Mouse (Mus musculus) MEL-GATA-1-ER (cell line): ENCODE measurements at regions not wholly inside any gene's neighbourhood (a gene's known extent, or its start where the extent isn't known, plus 50 kb on each side); places are given as distances from the start of the nearest gene placed in this dataset.

ENCODE experiments used
- DNase-seq: peaks from one replicate; pipeline ENCODE4 v3.0.0-alpha.2; 2012; ENCODE audit warnings: low read depth; ENCODE audit errors: extremely low read depth

DNA sequence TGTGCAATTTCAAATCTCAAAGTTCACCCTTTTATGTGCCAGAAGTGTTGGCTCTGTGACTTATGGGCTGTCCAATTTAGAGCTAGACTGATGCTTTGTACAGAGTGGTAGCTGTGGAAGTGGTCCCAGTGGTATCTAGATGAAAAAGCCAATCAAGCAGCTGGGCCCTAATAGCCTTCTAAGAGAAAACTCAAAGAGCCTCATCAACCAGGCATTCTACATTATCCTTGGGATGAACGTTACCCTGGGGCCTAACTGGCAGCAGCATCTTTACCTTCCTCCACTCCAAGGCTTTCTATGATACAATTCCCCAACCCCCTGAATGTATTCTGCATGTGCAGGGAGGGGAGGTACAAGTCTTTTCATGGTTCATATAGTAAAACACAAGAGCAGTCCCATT lies 140.4 kb downstream of the Gm11146 start:
- no peak for DNase-seq

DNA sequence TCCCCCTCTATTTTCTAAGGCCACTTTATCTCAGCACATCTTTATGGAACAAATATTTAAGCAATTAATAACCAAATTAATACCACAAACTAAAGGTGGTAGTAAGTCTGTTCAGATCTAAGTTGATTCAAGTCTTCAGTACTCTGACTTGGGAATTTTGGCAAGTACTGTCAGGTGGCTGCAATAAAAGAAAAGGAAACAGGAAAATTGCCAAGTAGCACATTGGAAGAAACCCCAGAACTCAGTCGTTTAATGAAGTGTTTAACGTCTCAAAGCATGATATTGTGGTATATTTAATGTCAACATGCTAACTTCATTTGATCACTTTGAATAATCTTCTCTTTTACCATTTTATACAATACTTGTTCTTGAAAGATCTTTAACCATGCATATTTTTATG lies 142.2 kb downstream of the Gm11146 start:
- no peak for DNase-seq

- no peak for DNase-seq
Measured at GRCm38 (mm10) chr16:77444647-77445046, 157.2 kb downstream of the Gm11146 start.

DNA sequence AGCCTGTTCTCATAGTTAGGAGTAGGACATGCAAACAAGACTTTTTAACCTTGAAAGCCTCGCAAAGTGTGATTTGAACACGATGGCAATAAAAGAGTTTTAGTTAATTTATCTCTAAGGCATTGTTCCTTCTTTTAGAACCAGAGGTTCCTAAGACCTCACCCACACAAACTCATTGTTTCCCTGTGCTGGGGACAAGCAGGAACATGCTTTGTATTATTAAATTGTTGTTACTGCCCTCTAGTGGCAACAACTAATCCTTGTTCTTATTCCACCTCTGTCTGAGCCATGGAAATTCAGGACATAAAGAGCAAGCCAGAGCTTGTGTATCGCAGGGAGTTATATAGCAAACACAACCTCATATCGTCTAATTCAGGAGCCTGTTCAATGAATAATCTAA lies 157.9 kb downstream of the Gm11146 start:
- DNase-seq: peak; percentile 43

GRCm38 (mm10) chr16:77443318-77443717 lies 158.6 kb downstream of the Gm11146 start:
- no peak for DNase-seq

GRCm38 (mm10) chr16:77442866-77443265 lies 159.0 kb downstream of the Gm11146 start:
- no peak for DNase-seq

- no peak for DNase-seq
Measured at GRCm38 (mm10) chr16:77431345-77431744, 170.5 kb downstream of the Gm11146 start.

DNA sequence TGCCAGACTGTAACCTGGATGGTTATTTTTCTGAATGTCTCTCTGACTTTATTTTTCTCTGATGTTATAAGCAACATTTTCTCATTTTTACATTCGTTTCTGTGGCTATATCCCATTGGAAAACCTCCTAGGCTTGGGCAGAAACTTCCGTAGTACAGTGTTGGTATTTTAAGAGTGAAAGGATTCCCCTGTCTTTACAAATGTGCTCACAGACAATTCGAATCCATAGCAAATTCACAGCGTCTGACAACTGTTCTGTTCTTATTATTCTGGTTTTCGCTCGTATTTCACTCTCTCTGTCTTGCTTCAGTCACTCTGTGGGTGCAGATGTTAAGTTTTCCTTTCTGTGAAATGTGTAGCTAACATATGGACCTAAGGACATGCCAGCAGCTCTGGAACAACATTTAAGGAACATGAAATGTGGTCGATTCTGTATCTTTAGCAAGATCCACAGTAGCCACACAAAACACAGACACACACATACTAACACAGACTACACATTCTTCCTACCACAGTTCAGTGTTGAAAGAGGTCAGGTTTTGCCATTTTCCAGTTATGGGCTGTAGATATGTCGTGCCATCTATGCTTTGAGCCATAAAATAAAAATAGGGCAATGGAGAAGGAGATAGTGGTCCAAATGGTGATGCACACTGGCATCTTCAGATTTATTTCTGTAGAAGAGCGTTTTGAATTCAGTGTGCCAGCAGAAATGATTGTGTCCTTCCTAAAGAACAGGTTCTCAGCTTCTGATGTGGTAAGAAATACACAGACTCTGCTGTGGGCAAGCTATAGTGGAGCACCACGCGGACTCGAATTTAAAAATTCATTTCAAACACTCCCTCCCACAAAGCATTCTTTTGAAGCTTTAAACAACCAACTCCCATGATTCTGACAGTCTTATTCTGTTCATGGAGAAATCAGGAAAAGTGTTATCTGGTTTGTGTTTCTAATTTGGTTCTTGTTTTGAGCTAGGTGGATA lies 179.2 kb downstream of the Gm11146 start:
- no peak for DNase-seq

GRCm38 (mm10) chr16:77421591-77422024 lies 180.3 kb downstream of the Gm11146 start:
- DNase-seq: no peak

GRCm38 (mm10) chr16:77421001-77421400 lies 180.9 kb downstream of the Gm11146 start:
- no peak for DNase-seq

DNA sequence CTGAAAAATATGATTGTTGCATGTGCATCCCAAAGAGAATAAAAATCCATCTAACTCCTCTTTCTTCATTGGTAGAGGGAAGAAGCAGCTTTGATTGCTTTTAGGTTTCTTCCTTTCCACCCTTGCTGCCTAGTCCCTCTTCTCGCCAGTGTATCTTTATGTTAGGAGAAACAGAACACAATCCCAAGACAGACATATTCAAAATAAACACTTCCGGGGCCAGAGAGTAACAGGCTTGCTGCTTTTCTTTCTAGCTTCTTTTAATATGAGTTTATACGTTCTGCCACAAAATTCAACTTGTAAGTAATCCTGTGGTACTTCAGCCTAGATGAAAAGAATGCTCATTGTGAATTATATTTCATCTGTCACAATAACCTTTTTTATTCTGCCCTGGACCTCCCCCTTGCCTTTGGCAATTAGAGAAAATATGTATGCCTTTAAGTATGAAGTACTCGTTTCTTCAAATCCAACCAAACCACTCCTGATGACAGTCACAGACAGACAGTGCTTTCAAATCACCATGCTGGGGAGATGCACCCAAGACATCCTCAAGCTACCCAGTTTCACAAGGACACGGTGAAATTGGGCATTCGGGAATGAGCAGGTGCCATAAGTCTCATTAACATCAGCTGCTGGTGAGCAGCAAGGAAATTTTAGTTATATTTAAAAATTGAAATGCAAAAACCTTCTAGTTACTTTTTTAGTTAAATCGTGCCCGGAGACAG lies 181.6 kb downstream of the Gm11146 start:
- no peak for DNase-seq

- no peak for DNase-seq
Measured at GRCm38 (mm10) chr16:77419116-77419735, 182.7 kb downstream of the Gm11146 start.

DNA sequence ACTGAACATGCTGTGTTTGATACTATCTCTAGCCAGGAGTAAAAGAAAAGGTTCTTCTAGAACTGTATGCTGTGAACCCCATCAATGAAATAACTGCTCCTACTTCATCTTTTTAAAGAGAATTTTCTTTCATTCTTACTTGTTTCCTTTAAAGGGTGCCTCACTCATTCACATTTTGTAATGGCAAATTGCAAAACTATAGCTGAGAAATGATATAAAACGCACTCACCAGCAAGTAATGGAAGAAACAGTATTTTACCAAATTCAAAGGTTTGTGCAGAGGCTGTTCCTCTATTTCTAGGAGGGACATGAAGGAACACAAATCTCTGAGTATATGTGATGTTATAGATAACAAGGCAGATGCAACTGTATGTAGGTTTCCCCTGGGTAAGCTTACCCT lies 183.4 kb downstream of the Gm11146 start:
- DNase-seq: no peak

DNA sequence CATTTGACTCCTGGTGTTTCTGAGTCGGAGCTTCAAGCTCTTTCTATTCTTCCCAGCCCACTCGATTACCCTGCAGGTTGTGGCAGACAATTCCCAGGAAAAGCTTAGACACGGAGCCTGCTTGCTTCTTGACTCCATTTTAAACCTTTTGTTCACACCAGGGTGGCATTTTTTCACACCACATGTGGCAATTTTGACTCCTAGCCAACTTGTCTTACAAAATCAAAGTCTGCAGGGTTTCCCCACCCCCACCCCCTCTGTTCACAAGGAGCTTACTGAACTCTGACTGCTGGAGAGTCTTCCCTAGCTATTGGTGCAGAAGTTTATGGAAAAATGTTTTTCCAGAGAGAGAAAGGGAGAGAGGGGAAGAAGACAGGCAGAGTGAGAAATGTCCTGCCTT lies 184.1 kb downstream of the Gm11146 start:
- DNase-seq: no peak

DNA sequence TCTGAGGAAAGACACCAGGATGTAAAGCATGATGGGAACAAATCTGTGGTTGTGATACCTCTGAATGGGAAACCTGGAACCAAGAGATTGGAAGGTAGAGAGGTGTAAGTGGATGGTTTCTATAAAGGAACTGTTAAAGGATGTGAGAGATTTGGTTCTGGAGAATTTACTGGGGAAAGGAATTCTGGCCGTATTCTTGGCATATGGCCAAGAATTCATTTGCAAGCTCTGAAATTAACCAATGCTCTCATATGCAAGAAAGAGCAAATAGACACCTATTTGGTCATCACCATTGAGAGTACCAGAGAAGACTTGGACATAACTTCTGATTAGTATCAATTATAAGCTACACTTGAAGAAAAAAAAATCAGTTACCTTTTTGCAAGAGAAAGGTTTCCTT lies 187.3 kb downstream of the Gm11146 start:
- no peak for DNase-seq

GRCm38 (mm10) chr16:77409168-77409567 lies 192.7 kb downstream of the Gm11146 start:
- no peak for DNase-seq

DNA sequence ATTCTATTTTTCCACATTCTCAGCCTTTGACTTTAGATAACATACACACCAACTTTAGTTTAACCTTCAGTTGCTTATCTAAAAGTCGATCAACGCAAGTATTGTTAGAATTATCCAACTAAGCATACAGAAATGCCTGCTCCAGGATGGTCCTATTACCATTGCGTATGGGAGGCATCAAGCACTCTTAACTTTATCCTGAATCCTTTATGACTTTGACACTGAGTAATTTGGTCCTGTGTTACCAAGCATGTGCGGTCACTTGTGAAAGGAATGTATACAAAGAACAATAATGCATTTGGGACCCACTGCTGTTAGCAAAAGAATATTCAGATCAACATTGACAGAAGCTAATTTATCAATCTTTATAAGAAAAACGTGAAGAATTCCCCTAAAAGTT lies 194.9 kb downstream of the Gm11146 start:
- DNase-seq: no peak

GRCm38 (mm10) chr16:77405859-77406258 lies 196.0 kb downstream of the Gm11146 start:
- DNase-seq: no peak

GRCm38 (mm10) chr16:77405181-77405818 lies 196.6 kb downstream of the Gm11146 start:
- no peak for DNase-seq

DNA sequence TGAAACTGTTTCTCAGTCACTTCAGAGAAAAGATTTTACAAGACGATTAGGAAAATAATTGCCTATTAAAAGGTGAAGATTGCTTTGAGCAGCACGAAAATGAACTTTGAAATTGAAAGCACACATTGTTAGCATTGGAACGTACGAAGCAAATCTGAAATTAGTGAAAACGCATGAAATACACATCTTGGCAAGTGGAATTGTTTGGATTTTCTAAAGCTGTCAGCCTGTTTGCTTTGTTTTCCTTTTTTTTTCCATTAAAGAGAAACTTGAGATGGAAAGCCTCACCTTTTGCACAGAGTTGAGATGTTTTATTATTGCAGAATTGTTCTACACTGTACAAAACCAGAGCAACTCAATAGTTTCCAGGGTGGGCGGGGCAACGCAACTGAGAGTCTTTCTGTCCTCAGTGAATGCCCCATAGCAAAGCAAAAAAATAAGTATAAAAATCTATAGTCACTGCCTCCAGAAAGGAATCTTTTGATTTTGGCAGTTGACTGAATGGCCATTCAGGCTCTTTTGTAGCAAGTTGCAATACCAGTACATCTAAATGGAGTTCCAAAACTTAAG lies 199.1 kb downstream of the Gm11146 start:
- no peak for DNase-seq
